Mouse (Mus musculus) neural tube, embryonic 14.5 days (tissue): ENCODE measurements around the gene Fkbp5. TPM values are rescaled to one million over a fixed set of nuclear protein-coding genes. Genes with fewer than 3 reads are reported as not detected.

Source experiments
- ATAC-seq: fragments of 200-750 bp; cut with Nextera tagmentation; 2 replicates; pipeline ENCODE4 v1.8.0; 2017; ENCODE audit warnings: low read depth, mild to moderate bottlenecking, moderate TSS enrichment, moderate library complexity
- H3K27ac ChIP-seq: fragments of 300-500 bp; sonication (generic); 2 replicates; pipeline ENCODE4 v1.5.1; 2014; ENCODE audit warnings: low read depth, mild to moderate bottlenecking, control low read depth, low read length, moderate library complexity, mixed read lengths
- H3K27me3 ChIP-seq: fragments of 300-500 bp; sonication (generic); 2 replicates; pipeline ENCODE4 v1.6.1; 2014; ENCODE audit warnings: low read length; ENCODE audit not compliant: control insufficient read depth, insufficient read depth
- H3K36me3 ChIP-seq: fragments of 300-500 bp; sonication (generic); 2 replicates; pipeline ENCODE4 v1.6.1; 2014; ENCODE audit warnings: low read length, mixed read lengths; ENCODE audit not compliant: control insufficient read depth, insufficient read depth
- H3K4me1 ChIP-seq: fragments of 300-500 bp; sonication (generic); 2 replicates; pipeline ENCODE4 v1.6.1; 2014; ENCODE audit warnings: low read length; ENCODE audit not compliant: control insufficient read depth, insufficient read depth
- H3K4me2 ChIP-seq: fragments of 300-500 bp; sonication (generic); 2 replicates; pipeline ENCODE4 v1.6.1; 2014; ENCODE audit warnings: mild to moderate bottlenecking, low read depth, low read length, control low read depth
- H3K4me3 ChIP-seq: fragments of 300-500 bp; sonication (generic); 2 replicates; pipeline ENCODE4 v1.5.1; 2014; ENCODE audit warnings: low read depth, low read length, control low read depth, mixed read lengths
- H3K9ac ChIP-seq: fragments of 300-500 bp; sonication (generic); replicated peaks from 2 replicates; pipeline ENCODE4 v1.6.1; 2014; ENCODE audit warnings: low read depth, mild to moderate bottlenecking, control low read depth, low read length, mixed read lengths
- H3K9me3 ChIP-seq: fragments of 300-500 bp; sonication (generic); 2 replicates; pipeline ENCODE4 v1.6.1; 2016; ENCODE audit warnings: low read length; ENCODE audit not compliant: control insufficient read depth
- WGBS: fragments of 180-500 bp; shearing (Covaris S2); extraction: QIAGEN DNeasy Blood & Tissue Kit; methylation state at CpG from one replicate; pipeline ENCODE4 v1.1.7; 2014; 5-methylcytosine and 5-hydroxymethylcytosine counted together
- polyA plus RNA-seq: library from polyadenylated mRNA; unstranded; fragments of >200 nt; fragmentation: Nextera tagmentation; extraction: Ambion mirVana; gene quantifications from 2 replicates; pipeline ENCODE4 v1.2.1, GENCODE M21; 2014

Gene Fkbp5
- polyA plus RNA-seq, 1 experiment from 2014 or later, result 11.1 TPM

GRCm38 (mm10) chr17:28500465-28500864, 16.9 kb downstream of the Fkbp5 start:
- H3K27ac ChIP-seq, result no peak overlapping the region
- no peaks in the 10 kb centered on the region for H3K36me3 ChIP-seq
- H3K9ac ChIP-seq, result no peak overlapping the region
- no peaks in the 10 kb centered on the region for H3K9me3 ChIP-seq
- no peaks in the 10 kb centered on the region for H3K27me3 ChIP-seq
- no peak for ATAC-seq
- 79% methylated on average over 3 of the region's 3 CpGs for WGBS
- no peak overlapping the region for H3K4me2 ChIP-seq
- no peak overlapping the region for H3K4me3 ChIP-seq
- no peaks in the 10 kb centered on the region for H3K4me1 ChIP-seq

- H3K4me3 ChIP-seq, result no peak overlapping the region
- H3K4me2 ChIP-seq, result no peak overlapping the region
- no peak overlapping the region for H3K9ac ChIP-seq
- ATAC-seq, result no peak
- no peaks in the 10 kb centered on the region for H3K36me3 ChIP-seq
- H3K9me3 ChIP-seq, result no peaks in the 10 kb centered on the region
- WGBS, result 72% methylated on average over 2 of the region's 2 CpGs
- H3K27ac ChIP-seq, result no peak overlapping the region
- no peaks in the 10 kb centered on the region for H3K27me3 ChIP-seq
- H3K4me1 ChIP-seq, result no peaks in the 10 kb centered on the region
Observed at GRCm38 (mm10) chr17:28499190-28499589, 18.1 kb downstream of the Fkbp5 start.

GRCm38 (mm10) chr17:28495832-28496231, 21.5 kb downstream of the Fkbp5 start:
- Histone ChIP-seq H3K4me2 (no peak overlapping the region), H3K4me3 (no peak overlapping the region), H3K27ac (no peak overlapping the region), H3K36me3 (no peaks in the 10 kb centered on the region), H3K9me3 (no peaks in the 10 kb centered on the region), H3K9ac (no peak overlapping the region), H3K27me3 (no peaks in the 10 kb centered on the region), H3K4me1 (no peaks in the 10 kb centered on the region)
- no peak for ATAC-seq
- WGBS, result 94% methylated on average over 8 of the region's 8 CpGs

GRCm38 (mm10) chr17:28491035-28491770, 26.1 kb downstream of the Fkbp5 start:
- no peak overlapping the region for H3K4me3 ChIP-seq
- H3K27ac ChIP-seq, result no peak overlapping the region
- 54% methylated on average over 14 of the region's 14 CpGs for WGBS
- no peak for ATAC-seq
- no peaks in the 10 kb centered on the region for H3K4me1 ChIP-seq
- H3K36me3 ChIP-seq, result no peaks in the 10 kb centered on the region
- no peak overlapping the region for H3K4me2 ChIP-seq
- H3K9me3 ChIP-seq, result no peaks in the 10 kb centered on the region
- no peaks in the 10 kb centered on the region for H3K27me3 ChIP-seq
- H3K9ac ChIP-seq, result no peak overlapping the region

- Histone ChIP-seq H3K36me3 (no peaks in the 10 kb centered on the region), H3K4me2 (no peak overlapping the region), H3K27me3 (no peaks in the 10 kb centered on the region), H3K9me3 (no peaks in the 10 kb centered on the region), H3K4me1 (0 out of 2 replicates have a peak, but pooled peaks cover 6% of the 10 kb centered on the region), H3K9ac (no peak overlapping the region), H3K4me3 (no peak overlapping the region), H3K27ac (no peak overlapping the region)
- WGBS, result 77% methylated on average over 7 of the region's 7 CpGs
- ATAC-seq, result no peak
Observed at GRCm38 (mm10) chr17:28488258-28489013, 28.9 kb downstream of the Fkbp5 start.

GRCm38 (mm10) chr17:28487584-28488257, 29.6 kb downstream of the Fkbp5 start:
- no peak overlapping the region for H3K27ac ChIP-seq
- H3K27me3 ChIP-seq, result no peaks in the 10 kb centered on the region
- 93% methylated on average over 18 of the region's 18 CpGs for WGBS
- H3K4me3 ChIP-seq, result no peak overlapping the region
- 0 out of 2 replicates have a peak, but pooled peaks cover 6% of the 10 kb centered on the region for H3K4me1 ChIP-seq
- no peaks in the 10 kb centered on the region for H3K36me3 ChIP-seq
- no peak overlapping the region for H3K9ac ChIP-seq
- no peak overlapping the region for H3K4me2 ChIP-seq
- ATAC-seq, result no peak
- H3K9me3 ChIP-seq, result no peaks in the 10 kb centered on the region

- Histone ChIP-seq H3K9me3 (no peaks in the 10 kb centered on the region), H3K9ac (no peak overlapping the region), H3K4me2 (no peak overlapping the region), H3K27ac (no peak overlapping the region), H3K4me1 (0 out of 2 replicates have a peak, but pooled peaks cover 6% of the 10 kb centered on the region), H3K27me3 (no peaks in the 10 kb centered on the region), H3K4me3 (no peak overlapping the region; the same call in 1 of the 2 replicates), H3K36me3 (no peaks in the 10 kb centered on the region)
- 77% methylated on average over 6 of the region's 6 CpGs for WGBS
- no peak for ATAC-seq
Observed at GRCm38 (mm10) chr17:28486720-28487119, 30.6 kb downstream of the Fkbp5 start.

GRCm38 (mm10) chr17:28485977-28486400, 31.3 kb downstream of the Fkbp5 start:
- Histone ChIP-seq H3K9me3 (no peaks in the 10 kb centered on the region), H3K27me3 (no peaks in the 10 kb centered on the region), H3K4me1 (0 out of 2 replicates have a peak, but pooled peaks cover 6% of the 10 kb centered on the region), H3K36me3 (no peaks in the 10 kb centered on the region), H3K27ac (peak overlapping the region; percentile 84), H3K4me3 (peak overlapping the region; percentile 80), H3K9ac (peak overlapping the region; percentile 82), H3K4me2 (peak overlapping the region; percentile 72)
- WGBS, result under 1% methylated on average over 55 of the region's 58 CpGs
- ATAC-seq, result peak; percentile 99
